Mouse (Mus musculus): ENCODE data around the gene Irf2bp2. TPM values are rescaled to one million over a fixed set of nuclear protein-coding genes. Genes with fewer than 3 reads are reported as not detected.

Irf2bp2 gene
- polyA plus RNA-seq, 1 experiment from 2014 or later: 3.0 TPM

DNA sequence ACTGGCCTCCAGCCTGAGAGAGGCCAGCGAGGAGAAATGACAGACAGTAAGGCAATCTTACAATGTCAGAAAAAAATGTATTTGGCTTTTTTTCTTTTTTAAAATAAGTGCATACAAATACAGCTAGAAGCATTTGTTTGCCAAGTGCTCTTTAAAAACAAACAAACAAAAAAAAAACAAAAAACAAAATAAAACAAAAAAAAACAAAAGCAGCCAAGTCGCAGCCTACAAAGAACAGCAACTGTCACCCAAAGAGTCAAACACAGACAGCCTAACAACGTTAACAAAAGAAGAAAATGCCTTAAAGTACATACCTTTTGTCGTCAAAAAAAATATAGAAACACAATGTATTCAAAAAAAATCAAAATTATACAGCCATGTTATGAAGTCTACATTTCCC lies 3.2 kb downstream of the Irf2bp2 start:
- H3K36me3 ChIP-seq (replicated peaks): peaks cover 41% of the 10 kb centered on the region
- H3K27ac ChIP-seq: 0 out of 2 replicates have a peak overlapping the region, but pooled peaks have one; percentile 54
- peaks cover 4% of the 10 kb centered on the region; the same call in 1 of the 2 replicates for H3K27me3 ChIP-seq (ENCODE audit: poor library complexity, severe bottlenecking)
- no peak for DNase-seq (ENCODE audit: extremely low spot score, low spot score)
- H3K4me1 ChIP-seq: peaks cover 89% of the 10 kb centered on the region
- whole genome bisulfite sequencing: 56% methylated on average over 4 of the region's 4 CpGs
- H3K4me3 ChIP-seq: peak overlapping the region; percentile 99
- H3K9me3 ChIP-seq: no peaks in the 10 kb centered on the region

DNA sequence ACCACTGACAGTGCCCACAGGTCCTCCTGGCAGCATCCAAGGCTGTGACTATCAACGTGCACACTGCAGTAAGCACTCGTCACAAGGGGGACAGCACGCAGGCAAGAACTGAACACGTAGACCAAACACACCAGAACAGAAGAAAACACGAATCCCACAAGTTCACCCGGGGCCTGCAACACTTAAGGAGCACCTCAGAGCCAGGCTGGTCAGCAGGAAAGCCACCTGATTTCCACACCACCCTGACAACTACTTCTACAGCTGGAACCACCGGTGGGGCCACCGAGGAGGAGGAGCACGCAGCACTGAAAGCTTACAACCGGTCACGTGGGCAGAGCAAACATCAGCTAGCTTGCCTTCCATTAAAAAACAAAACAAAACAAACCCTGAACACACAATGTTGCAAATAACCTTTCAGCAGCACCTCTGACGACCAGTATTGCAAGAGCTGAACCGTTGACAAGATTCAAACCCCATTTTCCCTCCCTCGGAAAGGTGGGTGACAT lies 3.7 kb downstream of the Irf2bp2 start:
- Histone ChIP-seq H3K4me3 (peak overlapping the region; percentile 99), H3K9me3 (no peaks in the 10 kb centered on the region), H3K27ac (peak overlapping the region; percentile 54; the same call in 1 of the 2 replicates), H3K4me1 (peaks cover 89% of the 10 kb centered on the region), H3K36me3 (replicated peaks) (peaks cover 41% of the 10 kb centered on the region), H3K27me3 (ENCODE audit: poor library complexity, severe bottlenecking) (no peaks in the 10 kb centered on the region)
- 53% methylated on average over 14 of the region's 14 CpGs for WGBS
- no peak for DNase-seq (ENCODE audit: extremely low spot score, low spot score)

DNA sequence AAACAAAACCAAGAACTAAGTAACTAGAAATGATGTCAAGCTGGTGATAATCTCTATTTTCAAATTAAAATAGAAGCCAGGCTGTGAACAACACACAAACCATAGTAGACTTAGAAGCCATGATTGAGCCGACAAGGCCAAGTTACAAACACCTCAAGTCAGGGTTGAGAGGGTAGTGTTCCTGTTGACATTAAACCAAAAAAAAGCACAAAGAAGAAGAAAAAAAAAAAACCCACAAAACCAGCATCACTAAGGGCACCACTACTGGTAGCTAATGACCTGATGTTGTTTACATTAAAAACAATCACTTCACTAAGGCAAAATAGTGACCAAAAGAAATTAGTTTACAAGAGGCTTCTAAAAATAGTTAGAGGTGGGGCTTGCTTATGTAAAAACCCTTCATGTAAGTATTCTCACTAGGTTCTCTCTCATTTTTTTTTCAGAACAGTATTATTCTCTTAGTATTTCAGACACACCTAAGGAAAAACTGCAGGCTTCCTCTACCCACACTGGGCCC lies 4.2 kb downstream of the Irf2bp2 start:
- Histone ChIP-seq H3K4me3 (peak overlapping the region; percentile 99), H3K9me3 (no peaks in the 10 kb centered on the region), H3K36me3 (replicated peaks) (peaks cover 41% of the 10 kb centered on the region), H3K4me1 (peaks cover 89% of the 10 kb centered on the region), H3K27me3 (ENCODE audit: poor library complexity, severe bottlenecking) (no peaks in the 10 kb centered on the region), H3K27ac (peak overlapping the region; percentile 54; the same call in 1 of the 2 replicates)
- WGBS: 73% methylated on average over 1 of the region's 1 CpGs
- no peak for DNase-seq (ENCODE audit: extremely low spot score, low spot score)

DNA sequence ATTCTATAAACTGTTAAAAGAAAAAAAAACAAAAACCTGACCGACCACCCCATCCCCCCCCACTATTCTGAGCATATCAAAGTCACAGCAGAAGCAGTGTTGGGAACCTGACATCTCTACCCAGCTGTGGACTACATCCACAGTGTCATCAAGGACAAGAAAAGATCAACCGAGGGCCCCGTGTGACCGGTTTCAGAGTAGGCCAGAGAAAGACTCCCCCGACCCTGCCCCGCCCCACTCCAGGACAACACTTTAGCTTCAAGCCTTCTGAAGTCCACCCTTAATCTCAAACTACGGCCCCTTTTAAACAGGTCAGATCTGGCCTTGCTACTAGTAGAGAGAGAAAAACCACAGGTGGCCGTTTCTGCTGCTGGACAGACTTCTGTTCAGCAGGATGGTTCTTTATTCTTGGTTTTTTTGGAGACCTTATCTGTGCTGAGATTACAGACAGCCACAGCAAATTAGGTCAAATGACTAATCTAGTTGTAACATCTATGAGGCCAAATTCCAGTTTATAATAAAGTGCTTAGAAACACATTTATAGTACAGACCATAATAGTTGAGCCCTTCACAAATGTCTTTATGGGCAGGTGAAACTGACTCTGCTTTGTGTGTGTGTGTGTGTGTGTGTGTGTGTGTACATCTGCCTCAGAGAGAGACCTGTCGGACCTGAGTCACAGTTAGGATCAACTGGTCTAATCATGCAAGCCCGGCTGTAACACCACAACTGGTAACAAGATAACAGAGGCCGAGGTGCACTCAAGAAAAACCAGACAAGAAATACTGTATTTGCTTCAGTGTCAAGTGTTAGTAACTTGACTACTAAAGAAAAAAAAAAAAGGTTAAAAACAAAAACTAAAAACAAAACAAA lies 4.9 kb downstream of the Irf2bp2 start:
- no peak for DNase-seq (ENCODE audit: extremely low spot score, low spot score)
- Histone ChIP-seq H3K27ac (peak overlapping the region; percentile 48; the same call in 1 of the 2 replicates), H3K4me3 (peak overlapping the region; percentile 99), H3K27me3 (ENCODE audit: poor library complexity, severe bottlenecking) (no peaks in the 10 kb centered on the region), H3K9me3 (no peaks in the 10 kb centered on the region), H3K36me3 (replicated peaks) (peaks cover 41% of the 10 kb centered on the region), H3K4me1 (peaks cover 89% of the 10 kb centered on the region)
- WGBS: 51% methylated on average over 11 of the region's 11 CpGs

DNA sequence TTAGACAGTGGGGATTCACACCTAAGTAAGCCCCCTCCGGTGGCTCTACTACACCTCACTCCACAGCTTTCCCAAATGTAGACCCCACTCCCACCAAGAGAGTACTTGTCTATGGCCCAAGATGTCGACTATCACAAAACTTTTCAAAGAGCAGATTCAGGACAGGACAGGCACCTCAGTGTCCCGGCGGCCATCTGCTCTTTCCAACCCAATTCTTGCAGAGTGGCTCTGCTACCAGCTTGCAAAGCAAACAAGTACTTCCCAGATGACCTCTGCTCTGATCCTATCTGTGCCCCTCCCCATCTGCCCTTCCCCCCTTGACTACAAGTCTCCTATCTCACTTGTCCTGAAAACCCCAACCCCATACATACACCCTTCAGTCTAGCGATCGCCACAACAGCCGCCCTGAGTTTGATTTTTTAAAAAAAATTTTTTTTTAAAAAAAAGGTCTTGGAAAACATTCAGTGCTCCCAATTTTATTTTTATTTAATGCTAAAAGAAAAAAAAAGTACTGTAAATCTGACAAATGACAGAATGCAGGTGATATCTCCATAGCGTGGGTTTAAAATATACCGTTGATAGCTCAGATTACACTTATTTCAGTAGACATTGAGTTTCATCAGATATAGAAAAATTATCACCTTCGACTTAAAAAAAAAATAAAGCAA lies 5.8 kb downstream of the Irf2bp2 start:
- Histone ChIP-seq H3K9me3 (no peaks in the 10 kb centered on the region), H3K4me3 (peak overlapping the region; percentile 25; the same call in 1 of the 2 replicates), H3K4me1 (peaks cover 95% of the 10 kb centered on the region), H3K27ac (no peak overlapping the region), H3K27me3 (ENCODE audit: poor library complexity, severe bottlenecking) (no peaks in the 10 kb centered on the region), H3K36me3 (replicated peaks) (peaks cover 41% of the 10 kb centered on the region)
- 88% methylated on average over 10 of the region's 10 CpGs for WGBS
- no peak for DNase-seq (ENCODE audit: extremely low spot score, low spot score)

DNA sequence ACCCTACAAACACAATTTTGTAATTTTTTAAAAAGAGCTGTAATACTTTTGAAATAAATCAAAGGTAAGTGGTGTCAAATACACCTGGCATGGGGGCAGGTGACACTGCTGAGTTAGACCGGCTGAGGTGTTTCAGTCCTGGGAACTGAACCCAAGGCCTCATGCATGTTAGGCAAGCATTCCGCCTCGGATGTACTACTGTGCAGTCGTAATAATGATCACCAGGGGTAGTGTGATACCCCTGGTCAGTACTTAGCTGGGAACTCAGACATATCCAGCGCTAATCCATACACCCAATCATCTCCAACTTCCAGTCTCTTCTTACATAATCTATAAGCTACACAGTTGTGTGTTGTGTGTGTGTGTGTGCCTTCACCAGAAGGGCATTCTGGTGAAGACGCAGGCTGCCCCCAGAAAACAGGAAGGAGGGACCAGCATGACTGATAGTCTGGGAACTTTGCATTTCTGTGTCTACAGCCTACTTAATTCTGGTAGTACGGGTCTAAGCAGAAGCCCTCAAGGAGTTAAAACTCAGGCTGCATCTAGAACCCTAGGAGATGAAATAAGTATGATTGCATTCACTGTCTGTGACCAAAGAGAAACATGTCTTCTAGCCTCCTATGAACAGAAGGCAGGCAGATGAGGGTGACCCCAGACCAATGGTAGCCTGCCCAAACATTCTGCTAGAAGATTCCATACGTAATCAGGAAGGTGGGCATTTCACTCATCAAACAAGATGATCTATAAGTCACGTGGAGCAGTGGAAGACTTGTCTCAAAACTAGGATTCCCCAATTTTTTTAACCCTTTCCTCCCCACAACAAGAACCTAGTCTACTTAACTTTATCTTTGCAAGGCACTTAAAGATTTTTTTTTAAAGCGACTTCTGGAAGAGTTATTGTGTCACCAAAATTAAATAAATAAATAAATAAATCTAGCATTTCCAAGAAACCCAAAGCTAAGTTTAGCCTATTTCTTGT lies 6.9 kb downstream of the Irf2bp2 start:
- Histone ChIP-seq H3K4me1 (peaks cover 91% of the 10 kb centered on the region), H3K27me3 (ENCODE audit: poor library complexity, severe bottlenecking) (no peaks in the 10 kb centered on the region)

DNA sequence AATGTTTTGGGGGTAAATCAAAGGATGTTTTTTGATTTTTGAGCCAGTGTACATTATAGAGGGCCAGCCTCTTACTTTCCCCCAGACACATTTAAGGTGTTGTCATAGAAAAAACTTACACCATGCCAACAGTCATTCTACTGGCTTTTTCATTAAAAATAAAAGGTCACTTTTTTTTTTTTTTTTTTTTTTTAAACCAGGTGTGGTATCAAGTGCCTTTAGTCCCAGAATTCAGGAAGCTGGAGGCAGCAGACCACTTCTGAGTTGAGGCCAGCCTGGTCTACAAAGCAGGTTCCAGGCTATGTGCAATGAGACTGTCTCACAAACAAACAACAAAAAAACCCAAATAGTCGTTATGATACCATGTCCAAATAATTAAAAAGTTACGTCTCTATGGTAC lies 7.7 kb downstream of the Irf2bp2 start:
- no peak overlapping the region for H3K27ac ChIP-seq
- no peaks in the 10 kb centered on the region for H3K9me3 ChIP-seq
- DNase-seq (ENCODE audit: extremely low spot score, low spot score): no peak
- 89% methylated on average over 2 of the region's 2 CpGs for WGBS
- H3K4me1 ChIP-seq: peaks cover 83% of the 10 kb centered on the region
- H3K27me3 ChIP-seq (ENCODE audit: poor library complexity, severe bottlenecking): no peaks in the 10 kb centered on the region
- no peak overlapping the region for H3K4me3 ChIP-seq
- peaks cover 35% of the 10 kb centered on the region for H3K36me3 ChIP-seq (replicated peaks)

More for the DNA sequence above, 6.9 kb downstream of the Irf2bp2 start:
- no peak for DNase-seq (ENCODE audit: extremely low spot score, low spot score)
- Histone ChIP-seq H3K36me3 (replicated peaks) (peaks cover 41% of the 10 kb centered on the region), H3K9me3 (no peaks in the 10 kb centered on the region), H3K27ac (no peak overlapping the region), H3K4me3 (no peak overlapping the region)
- 87% methylated on average over 10 of the region's 10 CpGs for WGBS

DNA sequence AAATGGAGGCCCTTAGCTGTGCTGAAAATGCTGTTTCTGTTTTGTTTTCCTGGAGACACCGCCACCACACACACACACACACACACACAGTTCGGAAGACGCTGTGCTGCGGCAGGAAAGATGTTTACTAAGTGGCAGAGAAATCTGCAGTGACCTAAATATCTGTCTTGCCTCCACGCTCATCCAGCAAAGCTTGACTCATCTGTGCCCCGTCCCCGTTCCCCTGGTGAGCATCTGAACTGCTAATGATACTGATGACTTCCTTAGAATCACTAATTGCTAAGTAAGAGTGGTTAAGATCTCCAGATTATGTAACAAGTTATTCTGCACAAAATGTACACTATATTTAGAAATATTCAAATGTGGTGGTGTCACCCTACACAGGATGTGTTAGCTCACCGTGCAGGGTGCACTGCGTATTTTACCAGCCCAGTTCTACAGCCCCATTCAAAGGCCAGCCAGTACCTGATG lies 8.2 kb downstream of the Irf2bp2 start:
- H3K27ac ChIP-seq: peak overlapping the region; percentile 99; the same call in 1 of the 2 replicates
- DNase-seq (ENCODE audit: extremely low spot score, low spot score): no peak
- peaks cover 33% of the 10 kb centered on the region for H3K36me3 ChIP-seq (replicated peaks)
- peaks cover 79% of the 10 kb centered on the region for H3K4me1 ChIP-seq
- WGBS: 80% methylated on average over 9 of the region's 9 CpGs
- H3K9me3 ChIP-seq: no peaks in the 10 kb centered on the region
- no peaks in the 10 kb centered on the region for H3K27me3 ChIP-seq (ENCODE audit: poor library complexity, severe bottlenecking)
- H3K4me3 ChIP-seq: no peak overlapping the region

DNA sequence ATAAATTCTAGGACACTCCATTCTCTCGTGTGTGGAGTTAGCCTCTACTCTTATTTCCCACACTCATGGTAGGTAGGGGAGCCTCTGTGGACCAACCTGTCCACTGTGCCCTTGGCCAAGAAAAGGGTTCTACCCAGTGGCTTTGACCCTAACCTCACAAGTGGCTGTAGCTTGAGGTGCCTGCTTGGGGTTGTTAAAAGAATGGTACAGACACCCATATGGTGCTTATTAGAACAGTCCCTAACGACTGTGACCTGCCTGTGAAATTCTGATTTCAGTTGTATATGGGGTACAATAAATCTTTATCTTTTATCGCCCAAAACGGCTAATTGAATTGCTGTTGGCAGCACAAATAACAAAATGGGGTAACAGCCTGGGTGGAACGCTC lies 8.9 kb downstream of the Irf2bp2 start:
- H3K36me3 ChIP-seq (replicated peaks): peaks cover 26% of the 10 kb centered on the region
- H3K4me3 ChIP-seq: peak overlapping the region; percentile 73
- peak overlapping the region; percentile 99 for H3K27ac ChIP-seq
- 39% methylated on average over 5 of the region's 5 CpGs for WGBS
- DNase-seq (ENCODE audit: extremely low spot score, low spot score): no peak
- no peaks in the 10 kb centered on the region for H3K27me3 ChIP-seq (ENCODE audit: poor library complexity, severe bottlenecking)
- H3K4me1 ChIP-seq: peaks cover 71% of the 10 kb centered on the region
- H3K9me3 ChIP-seq: peaks cover 5% of the 10 kb centered on the region; the same call in 1 of the 2 replicates

DNA sequence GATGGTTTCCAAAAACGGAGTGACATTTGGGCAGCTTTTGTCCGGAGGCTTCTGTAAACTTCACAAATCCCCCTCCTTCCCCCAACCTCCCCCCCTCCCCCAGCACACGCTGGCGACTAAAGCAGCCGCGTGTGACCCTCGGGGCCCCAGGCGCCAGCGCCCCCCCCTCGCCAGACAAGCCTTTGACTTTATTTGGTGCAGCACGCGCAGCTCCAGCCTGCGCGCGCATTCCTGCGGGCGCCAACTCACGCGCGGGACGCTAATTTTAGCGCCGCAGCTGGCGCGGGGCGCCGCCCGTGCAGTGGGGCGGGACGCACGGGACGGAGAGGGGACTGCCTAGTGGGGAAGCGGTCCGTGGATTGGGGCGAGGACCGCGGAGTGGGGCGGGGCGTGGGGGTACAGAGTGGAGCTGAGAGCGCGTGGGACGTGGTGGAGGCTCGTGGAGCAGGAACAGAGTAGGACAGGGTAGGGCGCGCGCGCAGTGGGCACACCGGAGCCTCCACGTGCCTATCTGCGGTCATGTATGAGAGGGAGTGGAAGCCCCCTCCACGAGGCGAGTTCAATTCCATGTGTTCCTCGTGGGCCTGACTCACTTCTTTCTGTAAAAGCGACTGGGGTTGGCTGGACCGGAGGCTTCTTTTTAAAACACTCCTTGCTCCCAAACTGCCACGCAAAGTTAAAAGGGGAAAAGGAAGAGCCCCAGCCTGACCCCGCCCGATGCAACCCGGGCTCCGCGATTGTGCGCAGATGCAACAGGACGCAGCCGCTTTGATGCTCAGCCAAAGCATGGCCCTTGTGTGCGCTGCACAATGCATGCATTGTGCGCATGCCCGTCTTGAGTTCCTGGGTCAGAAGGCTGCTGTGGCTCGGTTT lies 9.6 kb downstream of the Irf2bp2 start:
- H3K27ac ChIP-seq: peak overlapping the region; percentile 99
- H3K4me3 ChIP-seq: peak overlapping the region; percentile 73
- no peaks in the 10 kb centered on the region for H3K27me3 ChIP-seq (ENCODE audit: poor library complexity, severe bottlenecking)
- peak; percentile 84 for DNase-seq (ENCODE audit: extremely low spot score, low spot score)
- H3K36me3 ChIP-seq (replicated peaks): peaks cover 25% of the 10 kb centered on the region
- H3K4me1 ChIP-seq: peaks cover 65% of the 10 kb centered on the region
- H3K9me3 ChIP-seq: peaks cover 5% of the 10 kb centered on the region; the same call in 1 of the 2 replicates
- under 1% methylated on average over 68 of the region's 68 CpGs for WGBS

DNA sequence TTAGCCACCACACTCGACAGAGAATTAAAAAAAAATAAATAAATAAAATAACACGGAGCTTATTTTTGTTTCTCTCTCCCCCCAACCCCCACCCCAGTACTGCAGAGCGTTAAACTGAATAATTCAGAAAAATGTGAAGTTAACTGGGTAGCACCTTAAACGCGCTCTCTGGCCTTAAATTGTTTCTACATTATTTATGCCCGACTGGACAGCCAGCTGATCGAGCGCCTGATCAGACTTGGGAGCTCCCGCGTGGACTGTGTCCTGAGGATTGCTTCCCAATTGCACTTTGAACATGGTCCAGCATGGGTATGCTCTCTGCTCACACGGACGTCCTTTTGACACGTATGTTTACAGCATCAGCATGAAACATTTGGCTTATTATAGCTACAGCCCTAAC lies 10.3 kb downstream of the Irf2bp2 start:
- peak; percentile 55 for DNase-seq (ENCODE audit: extremely low spot score, low spot score)
- Histone ChIP-seq H3K9me3 (peaks cover 5% of the 10 kb centered on the region; the same call in 1 of the 2 replicates), H3K27ac (peak overlapping the region; percentile 99), H3K4me1 (peaks cover 58% of the 10 kb centered on the region), H3K4me3 (peak overlapping the region; percentile 73), H3K36me3 (replicated peaks) (peaks cover 18% of the 10 kb centered on the region), H3K27me3 (ENCODE audit: poor library complexity, severe bottlenecking) (no peaks in the 10 kb centered on the region)
- WGBS: 5% methylated on average over 13 of the region's 13 CpGs

Measured in forebrain, embryonic 10.5 days (tissue).